Mouse (Mus musculus) ES-E14 (cell line): ENCODE data around the gene Mrps6. TPM values are rescaled to one million over a fixed set of nuclear protein-coding genes. Genes with fewer than 3 reads are reported as not detected.
A peak's percentile ranks its signal among the peaks of the same experiment; 100 is the strongest.

ENCODE experiments used
- DNase-seq: peaks from one replicate; pipeline ENCODE4 v3.0.0-alpha.2; 2013; ENCODE audit warnings: low read depth, low spot score
- H3K27ac ChIP-seq: 2 replicates; pipeline ENCODE4 v1.5.1; 2012; ENCODE audit warnings: low read depth, mild to moderate bottlenecking, low read length, moderate library complexity, mixed read lengths; ENCODE audit not compliant: poor library complexity, insufficient read depth, severe bottlenecking
- H3K36me3 ChIP-seq: 2 replicates; pipeline ENCODE4 v1.6.1; 2012; ENCODE audit warnings: mild to moderate bottlenecking, low read length, moderate library complexity, mixed read lengths; ENCODE audit not compliant: control insufficient read depth, poor library complexity, insufficient read depth, severe bottlenecking
- H3K4me1 ChIP-seq, 2 experiments: fragments of 150-350 bp in 1 of 2; sonication (generic) in 1 of 2; 2 replicates each; pipeline ENCODE4 v1.6.1; 2012; ENCODE audit warnings: low read length in 2 of 2, mild to moderate bottlenecking in 1 of 2, mixed read lengths in 1 of 2; ENCODE audit not compliant: control insufficient read depth in 2 of 2, insufficient read depth in 2 of 2, poor library complexity in 1 of 2
- H3K4me3 ChIP-seq, 2 experiments: fragments of 150-350 bp in 1 of 2; sonication (generic) in 1 of 2; 2 replicates each; pipeline ENCODE4 v1.5.1; 2012; ENCODE audit warnings: low read length in 2 of 2, low read depth in 1 of 2, mild to moderate bottlenecking in 1 of 2, mixed read lengths in 1 of 2; ENCODE audit not compliant: insufficient read depth in 1 of 2, poor library complexity in 1 of 2, severe bottlenecking in 1 of 2
- H3K9ac ChIP-seq: 2 replicates; pipeline ENCODE4 v1.6.1; 2012; ENCODE audit warnings: low read depth, mild to moderate bottlenecking, low read length, mixed read lengths; ENCODE audit not compliant: poor library complexity, insufficient read depth, severe bottlenecking
- H3K9me3 ChIP-seq: fragments of 150-350 bp; sonication (generic); 2 replicates; pipeline ENCODE4 v1.6.1; 2012; ENCODE audit warnings: low read depth, mild to moderate bottlenecking, low read length; ENCODE audit not compliant: control insufficient read depth, insufficient read depth
- CHD2 ChIP-seq: IDR thresholded peaks from 2 replicates; pipeline ENCODE4 v1.6.1; 2014; ENCODE audit warnings: mild to moderate bottlenecking, low read depth, low read length, inconsistent platforms
- HCFC1 ChIP-seq: IDR thresholded peaks from 2 replicates; pipeline ENCODE4 v1.6.1; 2012; ENCODE audit warnings: low read length, inconsistent platforms, borderline replicate concordance; ENCODE audit not compliant: insufficient read depth
- MAFK ChIP-seq: IDR thresholded peaks from 2 replicates; pipeline ENCODE4 v1.6.1; 2014; ENCODE audit warnings: mild to moderate bottlenecking, low read depth, low read length, inconsistent platforms; ENCODE audit not compliant: insufficient read depth
- ZC3H11A ChIP-seq: IDR thresholded peaks from 2 replicates; pipeline ENCODE4 v1.6.1; 2012; ENCODE audit warnings: low read depth, mild to moderate bottlenecking, inconsistent platforms, low read length, borderline replicate concordance
- ZNF384 ChIP-seq: IDR thresholded peaks from 2 replicates; pipeline ENCODE4 v1.6.1; 2012; ENCODE audit warnings: low read depth, low read length, inconsistent platforms
- in situ Hi-C, 2 experiments: fragments of 600-800 bp; cut with MboI; formaldehyde crosslinking; loops; one replicate each; pipeline ENCODE4 v1.15.1; 2025; ENCODE audit warnings: low sequenced_read_pairs in 2 of 2, inconsistent platforms in 1 of 2; ENCODE audit not compliant: unreplicated experiment in 2 of 2
- total RNA-seq: library from RNA; depleted of rRNA; stranded (reverse); fragments of 300-350 nt; gene quantifications from 2 replicates; pipeline ENCODE4 v1.2.3, GENCODE M21; 2012; rRNA removed

Gene Mrps6
- 14.0 and 30.4 TPM in 2 replicates for total RNA-seq

DNA sequence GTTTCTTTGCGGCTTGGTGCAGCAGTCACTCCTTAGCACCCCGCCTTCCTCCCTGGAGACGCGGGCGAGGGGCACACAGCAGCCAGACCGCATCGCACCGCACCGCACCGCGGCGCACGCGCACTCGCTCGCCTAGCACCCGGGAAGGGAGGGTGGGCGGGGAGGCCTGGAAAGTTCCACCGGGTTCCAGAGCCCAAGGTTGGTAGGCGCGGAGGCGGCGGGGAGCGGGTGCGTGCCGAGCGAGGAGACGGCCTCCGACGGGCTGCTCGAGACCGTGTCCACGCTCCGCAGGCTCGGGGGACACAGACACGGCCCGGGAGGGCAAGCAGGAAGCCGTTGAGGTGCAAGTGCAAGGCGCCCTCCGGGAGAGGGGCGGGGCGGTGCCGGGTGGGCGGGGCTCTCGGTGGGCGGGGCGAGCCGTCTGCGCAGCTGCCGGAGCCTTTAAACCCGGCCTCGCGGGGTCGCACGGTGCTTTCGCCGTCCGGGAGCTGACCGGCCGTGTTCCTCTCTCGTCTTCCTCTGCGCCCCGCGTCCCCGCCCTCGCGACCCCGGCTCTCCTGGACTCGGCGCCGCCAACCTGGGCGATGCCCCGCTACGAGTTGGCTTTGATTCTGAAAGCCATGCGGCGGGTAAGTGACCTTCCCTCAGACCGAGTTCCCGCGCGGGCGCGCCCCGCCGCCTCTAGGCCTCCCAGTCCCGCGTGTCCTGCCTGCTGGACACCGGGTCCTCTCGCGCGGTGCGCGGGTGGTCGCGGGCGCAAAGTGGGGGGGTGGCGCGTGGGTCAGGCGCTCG, at the start of gene Mrps6, which contains the start of the genes Gm49711 and Slc5a3:
TSS of gene Mrps6 (plus strand) at position 419 of the 792 bp plus-strand sequence.
TSS of gene Gm49711 (plus strand) at position 465 of the 792 bp plus-strand sequence.
TSS of gene Slc5a3 (plus strand) at position 471 of the 792 bp plus-strand sequence.
- 0 out of 2 replicates have a peak, but pooled peaks cover 5% of the 10 kb centered on the region for H3K36me3 ChIP-seq
- in situ Hi-C loops: no loop called here
- H3K9ac ChIP-seq: peak within 1 kb of the TSS; percentile 97
- no peaks in the 10 kb centered on the region for H3K9me3 ChIP-seq
- H3K27ac ChIP-seq: no peak within 1 kb of the TSS
- peaks cover 0 to 8% of the 10 kb centered on the region in 2 experiments; a peak in 2 of 4 replicates for H3K4me1 ChIP-seq
- peak; percentile 51; the same call in 1 of the 2 replicates for TF ChIP-seq HCFC1
- no peak for TF ChIP-seq ZNF384
- H3K4me3 ChIP-seq: peak within 1 kb of the TSS; percentile 87 to 100
- DNase-seq: peak; percentile 66

DNA sequence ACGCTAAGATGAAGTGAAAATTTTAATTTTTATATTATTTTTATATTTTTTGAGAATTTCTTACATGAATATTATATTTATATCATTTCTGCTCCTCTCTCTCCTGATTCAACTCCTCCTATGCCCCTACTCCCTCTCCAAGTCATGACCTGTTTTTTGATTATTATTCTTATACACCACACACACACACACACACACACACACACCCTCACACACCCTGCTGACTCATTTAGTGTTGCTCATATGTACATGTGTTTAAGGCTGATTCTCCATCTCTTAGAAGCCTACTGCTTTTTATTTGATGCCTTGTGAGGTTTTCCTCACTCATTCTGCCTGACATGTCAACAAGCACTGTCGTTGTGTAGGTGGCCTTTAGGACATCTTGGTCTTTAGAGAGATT, 48.5 kb upstream of the Mrps6 start:
- H3K9ac ChIP-seq: no peak overlapping the region
- no peaks in the 10 kb centered on the region for H3K4me1 ChIP-seq
- in situ Hi-C loops: no loop called here
- H3K36me3 ChIP-seq: no peaks in the 10 kb centered on the region
- H3K9me3 ChIP-seq: no peaks in the 10 kb centered on the region
- TF ChIP-seq MAFK: no peak
- no peak for TF ChIP-seq ZNF384
- TF ChIP-seq HCFC1: no peak
- TF ChIP-seq ZC3H11A: no peak
- TF ChIP-seq CHD2: no peak
- no peak overlapping the region for H3K4me3 ChIP-seq
- no peak overlapping the region for H3K27ac ChIP-seq
- DNase-seq: no peak

DNA sequence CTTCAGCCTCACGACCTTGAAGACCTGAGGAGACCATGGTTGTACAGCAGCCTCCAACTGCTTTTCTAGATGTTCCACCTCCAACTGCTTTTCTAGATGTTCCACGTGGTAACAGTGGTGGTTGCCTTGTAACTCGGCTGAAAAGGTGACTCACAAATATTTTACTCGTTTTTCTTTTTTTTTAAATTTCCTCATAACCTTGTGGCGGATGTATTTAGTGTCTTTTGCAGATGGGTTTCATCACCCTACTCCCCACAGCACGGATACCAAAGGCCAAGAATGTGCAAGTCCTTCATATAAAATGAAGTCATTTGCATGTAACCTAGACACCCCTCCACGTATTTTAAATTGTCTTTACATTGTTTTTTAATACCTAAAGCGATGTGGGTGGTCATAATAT, 41.3 kb upstream of the Mrps6 start:
- H3K9me3 ChIP-seq: no peaks in the 10 kb centered on the region
- no peak overlapping the region for H3K9ac ChIP-seq
- in situ Hi-C loops: no loop called here
- 0 out of 2 replicates have a peak, but pooled peaks cover 1% of the 10 kb centered on the region for H3K36me3 ChIP-seq
- no peak overlapping the region for H3K27ac ChIP-seq
- TF ChIP-seq MAFK (no peak), ZNF384 (no peak), HCFC1 (no peak), CHD2 (no peak), ZC3H11A (no peak)
- no peak overlapping the region for H3K4me3 ChIP-seq
- H3K4me1 ChIP-seq: peaks cover 0 to 4% of the 10 kb centered on the region in 2 experiments; a peak in 3 of 4 replicates
- DNase-seq: no peak

DNA sequence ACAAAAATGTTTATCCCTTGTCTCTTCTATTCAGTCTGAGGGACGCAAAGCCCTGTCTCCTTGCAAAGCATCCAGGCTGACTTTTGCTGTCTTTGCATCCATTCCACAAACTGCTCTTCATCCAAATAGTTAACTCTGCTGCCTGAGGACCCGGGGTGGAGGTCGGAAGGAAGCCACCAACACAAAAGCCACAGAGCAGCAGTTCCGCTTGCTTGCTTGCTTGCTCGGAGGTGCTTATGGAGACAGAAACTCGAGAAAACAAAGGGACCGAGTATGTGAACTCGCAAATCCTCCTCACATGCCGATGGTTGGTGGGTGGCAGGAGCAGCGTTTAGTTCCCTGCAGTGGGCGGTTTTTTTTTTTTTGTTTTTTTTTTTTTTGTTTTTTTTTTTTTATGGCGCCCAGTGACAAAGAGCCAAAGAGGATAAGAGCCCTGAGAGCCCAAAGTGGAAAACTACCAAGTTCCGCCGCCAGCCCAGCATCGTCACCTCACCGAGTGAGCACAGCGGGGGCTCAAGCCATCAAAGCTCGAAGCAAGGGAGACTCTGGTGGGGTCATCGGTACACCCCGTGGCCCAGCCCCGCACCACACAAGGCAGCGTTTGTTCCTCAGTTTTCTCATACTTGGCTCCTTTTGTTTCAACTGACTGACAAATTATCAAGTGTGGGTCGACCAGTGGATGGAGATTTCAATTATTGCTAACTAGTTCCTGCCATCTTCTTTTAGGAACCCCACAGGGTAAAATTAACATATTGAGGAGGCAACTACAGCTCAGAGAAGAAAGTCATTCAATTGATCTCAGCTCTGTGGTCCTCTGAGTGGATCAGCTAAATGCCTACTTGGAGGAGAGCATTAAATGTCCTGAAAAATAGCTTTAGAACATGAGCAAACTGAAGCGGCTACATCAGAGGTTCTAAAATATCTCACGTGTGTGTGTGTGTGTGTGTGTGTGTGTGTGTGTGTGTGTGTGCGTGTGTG, 38.6 kb upstream of the Mrps6 start:
- peaks cover 0 to 4% of the 10 kb centered on the region in 2 experiments; a peak in 3 of 4 replicates for H3K4me1 ChIP-seq
- H3K27ac ChIP-seq: no peak overlapping the region; the same call in 1 of the 2 replicates
- TF ChIP-seq MAFK (no peak), ZNF384 (peak; percentile 53; the same call in 1 of the 2 replicates)
- DNase-seq: peak; percentile 47
- H3K36me3 ChIP-seq: 0 out of 2 replicates have a peak, but pooled peaks cover 1% of the 10 kb centered on the region
- no peaks in the 10 kb centered on the region for H3K9me3 ChIP-seq
- H3K9ac ChIP-seq: no peak overlapping the region
- H3K4me3 ChIP-seq: peak overlapping the region; percentile 10 to 11; a peak in 2 of 4 replicates
- in situ Hi-C loops: no loop called here
